Mouse (Mus musculus) hindbrain, postnatal 0 days (tissue): ENCODE results near the gene Ndufa4. TPM values are rescaled to one million over a fixed set of nuclear protein-coding genes. Genes with fewer than 3 reads are reported as not detected.
A peak's percentile ranks its signal among the peaks of the same experiment; 100 is the strongest.

Source experiments
- ATAC-seq: fragments of 200-750 bp; cut with Nextera tagmentation; 2 replicates; pipeline ENCODE4 v1.8.0; 2017; ENCODE audit warnings: mild to moderate bottlenecking, moderate TSS enrichment, moderate library complexity
- DNase-seq: peaks from one replicate; pipeline ENCODE4 v3.0.0-alpha.2; 2015; ENCODE audit warnings: low spot score
- H3K27ac ChIP-seq: fragments of 300-500 bp; sonication (generic); 2 replicates; pipeline ENCODE4 v1.5.1; 2014; ENCODE audit warnings: mild to moderate bottlenecking
- H3K27me3 ChIP-seq: fragments of 300-500 bp; sonication (generic); 2 replicates; pipeline ENCODE4 v1.6.1; 2014; ENCODE audit warnings: low read length, mixed read lengths; ENCODE audit not compliant: insufficient read depth
- H3K36me3 ChIP-seq: fragments of 300-500 bp; sonication (generic); 2 replicates; pipeline ENCODE4 v1.6.1; 2014; ENCODE audit warnings: low read length, mixed read lengths; ENCODE audit not compliant: insufficient read depth
- H3K4me1 ChIP-seq: fragments of 300-500 bp; sonication (generic); 2 replicates; pipeline ENCODE4 v1.6.1; 2014; ENCODE audit warnings: antibody characterized with exemption, low read length, mixed read lengths; ENCODE audit not compliant: insufficient read depth
- H3K4me2 ChIP-seq: fragments of 300-500 bp; sonication (generic); 2 replicates; pipeline ENCODE4 v1.6.1; 2014; ENCODE audit warnings: low read depth, mild to moderate bottlenecking, low read length, moderate library complexity, mixed read lengths
- H3K4me3 ChIP-seq: fragments of 300-500 bp; sonication (generic); 2 replicates; pipeline ENCODE4 v1.5.1; 2014; ENCODE audit warnings: low read length
- H3K9ac ChIP-seq: fragments of 300-500 bp; sonication (generic); replicated peaks from 2 replicates; pipeline ENCODE4 v1.6.1; 2014; ENCODE audit warnings: mild to moderate bottlenecking, low read length, moderate library complexity, mixed read lengths
- H3K9me3 ChIP-seq: fragments of 300-500 bp; sonication (generic); 2 replicates; pipeline ENCODE4 v1.6.1; 2016; ENCODE audit warnings: low read length, mixed read lengths
- CTCF ChIP-seq: IDR thresholded peaks from 2 replicates; pipeline ENCODE4 v1.5.1; 2016; ENCODE audit warnings: antibody characterized with exemption, control low read depth, low read depth
- WGBS: fragments of 180-500 bp; shearing (Covaris S2); extraction: QIAGEN DNeasy Blood & Tissue Kit; methylation state at CpG from one replicate; pipeline ENCODE4 v1.1.7; 2014; 5-methylcytosine and 5-hydroxymethylcytosine counted together
- polyA plus RNA-seq: library from polyadenylated mRNA; unstranded; fragments of >200 nt; fragmentation: Nextera tagmentation; extraction: Ambion mirVana; gene quantifications from 2 replicates; pipeline ENCODE4 v1.2.1, GENCODE M21; 2015
- total RNA-seq: library from RNA; depleted of rRNA; stranded (reverse); fragments of >200 nt; gene quantifications from 2 replicates; pipeline ENCODE4 v1.2.3, GENCODE M21; 2014; rRNA removed

The Ndufa4 gene
- total RNA-seq (640 and 701 TPM in 2 replicates), polyA plus RNA-seq (1,722 and 1,741 TPM in 2 replicates)

DNA sequence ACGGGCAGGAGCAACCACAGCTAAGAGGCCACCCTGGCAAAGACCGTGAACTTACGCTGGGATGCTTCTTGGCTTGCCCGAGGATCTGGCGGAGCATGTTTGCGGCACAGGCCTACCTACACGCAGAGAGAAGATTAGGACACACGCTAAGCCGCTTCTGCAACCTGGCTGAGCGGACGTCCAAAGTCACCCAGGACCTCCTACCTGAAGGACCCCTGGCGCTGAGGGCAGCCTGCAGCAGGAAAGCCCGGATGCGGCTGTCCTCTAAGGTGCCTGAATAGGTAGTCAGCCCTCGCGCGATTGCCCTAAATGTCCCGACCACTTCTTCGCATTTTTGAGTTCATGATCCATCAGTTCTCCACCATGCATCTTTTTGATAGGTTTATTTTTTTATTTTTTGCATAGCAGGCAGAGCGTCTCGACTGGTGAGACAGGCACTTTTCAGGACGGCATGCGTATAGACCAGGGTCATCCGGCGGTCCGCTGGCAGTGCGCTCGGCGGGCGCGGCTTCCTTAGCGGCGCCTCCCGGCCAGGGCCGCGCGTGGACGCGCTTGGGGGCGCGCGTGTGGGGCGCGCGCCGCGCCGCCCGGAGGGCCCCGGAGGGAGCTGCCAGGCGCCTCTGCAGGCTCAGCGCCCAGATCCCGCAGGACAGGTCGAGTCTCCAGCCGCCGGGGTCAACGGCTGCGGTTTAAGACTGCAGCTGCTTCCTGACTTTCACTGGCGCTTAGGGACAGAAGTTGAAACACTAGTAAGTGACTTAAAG, at the start of gene Ndufa4, which contains the start of gene Phf14:
Gene Ndufa4 (minus strand): TSS at position 229 of the 764 bp plus-strand sequence.
Gene Phf14 (plus strand): TSS at position 541 of the 764 bp plus-strand sequence.
- Histone ChIP-seq H3K4me1 (peaks cover 14% of the 10 kb centered on the region), H3K27ac (peak within 1 kb of the TSS; percentile 89), H3K27me3 (no peaks in the 10 kb centered on the region), H3K9ac (peak within 1 kb of the TSS; percentile 91), H3K36me3 (peaks cover 3% of the 10 kb centered on the region; the same call in 1 of the 2 replicates), H3K9me3 (no peaks in the 10 kb centered on the region), H3K4me3 (peak within 1 kb of the TSS; percentile 82), H3K4me2 (peak within 1 kb of the TSS; percentile 70)
- peak; percentile 94 for DNase-seq
- under 1% methylated on average over 55 of the region's 59 CpGs for WGBS
- TF ChIP-seq CTCF, result no peak; the same call in none of the 2 replicates
- peak; percentile 98 for ATAC-seq

DNA sequence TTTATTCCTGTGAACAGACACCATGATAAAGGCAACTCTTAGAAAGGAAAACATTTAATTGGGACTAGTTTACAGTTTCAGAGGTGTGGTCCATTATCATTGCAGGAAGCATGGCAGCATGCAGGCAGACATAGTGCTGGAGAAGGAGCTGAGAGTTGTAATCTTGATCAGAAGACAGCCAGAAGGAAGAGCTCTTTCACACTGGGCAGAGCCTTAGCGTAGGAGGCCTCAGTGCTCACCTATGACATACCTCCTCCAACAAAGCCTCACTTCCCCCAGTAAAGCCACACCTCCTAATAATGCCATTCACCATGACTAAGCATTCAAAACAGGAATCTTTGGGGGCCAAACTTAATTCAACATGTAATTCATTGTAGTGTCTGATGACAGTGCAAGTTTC, 40.8 kb upstream of the Ndufa4 start:
- no peak for TF ChIP-seq CTCF
- H3K9ac ChIP-seq, result no peak overlapping the region
- DNase-seq, result no peak
- no peak overlapping the region for H3K4me3 ChIP-seq
- ATAC-seq, result no peak
- H3K36me3 ChIP-seq, result peaks cover 4% of the 10 kb centered on the region; the same call in 1 of the 2 replicates
- H3K9me3 ChIP-seq, result no peaks in the 10 kb centered on the region
- H3K4me2 ChIP-seq, result no peak overlapping the region
- no peak overlapping the region for H3K27ac ChIP-seq
- no peaks in the 10 kb centered on the region for H3K4me1 ChIP-seq
- 91% methylated on average over 1 of the region's 1 CpGs for WGBS
- no peaks in the 10 kb centered on the region for H3K27me3 ChIP-seq

DNA sequence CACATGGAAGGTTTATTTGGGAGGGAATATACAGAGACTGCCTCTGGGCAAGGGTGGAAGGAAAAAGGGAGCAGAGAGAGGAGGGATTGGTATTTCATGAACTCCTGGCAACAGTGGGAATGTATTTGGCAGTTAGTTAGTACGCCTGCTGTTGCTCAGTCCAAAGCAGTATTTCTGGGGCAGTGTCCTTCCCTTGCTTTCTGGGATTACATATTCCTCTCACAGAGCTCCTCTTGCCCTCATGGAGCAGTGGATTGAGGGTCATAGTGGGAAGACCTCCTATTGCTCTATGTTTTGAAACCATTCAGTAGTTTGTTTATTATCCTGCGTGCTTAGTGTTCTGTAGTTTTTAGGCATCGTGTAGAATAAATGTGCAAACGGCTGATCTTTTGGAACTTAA, 34.8 kb upstream of the Ndufa4 start:
- H3K9ac ChIP-seq, result no peak overlapping the region
- H3K4me1 ChIP-seq, result no peaks in the 10 kb centered on the region
- DNase-seq (no peak), ATAC-seq (no peak)
- H3K27me3 ChIP-seq, result no peaks in the 10 kb centered on the region
- H3K9me3 ChIP-seq, result no peaks in the 10 kb centered on the region
- H3K27ac ChIP-seq, result no peak overlapping the region
- H3K4me3 ChIP-seq, result no peak overlapping the region
- H3K4me2 ChIP-seq, result no peak overlapping the region
- WGBS, result 87% methylated on average over 4 of the region's 4 CpGs
- H3K36me3 ChIP-seq, result peaks cover 6% of the 10 kb centered on the region; the same call in 1 of the 2 replicates
- no peak for TF ChIP-seq CTCF

DNA sequence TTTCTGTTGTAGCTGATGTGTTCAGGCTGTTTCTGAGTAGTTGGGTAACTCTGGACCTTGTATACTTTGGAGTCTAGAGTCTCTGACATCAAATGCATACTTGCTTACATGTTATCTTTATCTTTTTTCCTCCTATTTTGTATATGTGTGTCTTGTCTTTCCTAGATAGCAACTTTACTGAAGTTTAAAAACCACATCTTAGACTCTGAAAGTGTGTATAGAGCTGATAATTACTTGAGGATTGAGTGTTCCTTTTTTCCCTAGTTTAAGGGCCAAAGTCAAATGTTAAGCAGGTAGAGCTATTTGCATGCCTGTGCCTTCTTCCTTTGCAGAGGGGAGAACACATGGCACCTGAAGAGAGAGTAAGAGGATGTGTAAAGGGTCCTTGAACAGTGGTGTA, 33.6 kb upstream of the Ndufa4 start:
- Histone ChIP-seq H3K9me3 (no peaks in the 10 kb centered on the region), H3K27ac (no peak overlapping the region), H3K4me3 (no peak overlapping the region), H3K4me1 (no peaks in the 10 kb centered on the region), H3K36me3 (peaks cover 6% of the 10 kb centered on the region; the same call in 1 of the 2 replicates), H3K27me3 (no peaks in the 10 kb centered on the region), H3K9ac (no peak overlapping the region), H3K4me2 (no peak overlapping the region)
- TF ChIP-seq CTCF, result no peak
- ATAC-seq (no peak), DNase-seq (no peak)

DNA sequence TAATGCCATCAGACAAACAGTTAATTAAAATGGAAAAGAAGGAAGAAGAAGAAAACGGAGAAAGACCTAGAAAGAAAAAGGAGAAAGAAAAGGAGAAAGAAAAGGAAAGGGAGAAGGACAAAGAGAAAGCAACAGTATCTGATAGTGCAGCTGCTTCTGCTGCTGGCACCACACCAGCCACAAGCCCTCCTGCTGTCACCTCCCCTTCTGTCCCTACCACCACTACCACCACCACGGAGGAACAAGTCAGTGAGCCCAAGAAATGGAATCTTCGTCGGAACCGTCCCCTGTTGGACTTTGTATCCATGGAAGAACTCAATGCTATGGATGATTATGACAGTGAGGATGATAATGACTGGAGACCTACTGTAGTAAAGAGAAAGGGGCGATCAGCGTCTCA, 26.1 kb upstream of the Ndufa4 start:
- Histone ChIP-seq H3K4me3 (no peak overlapping the region), H3K36me3 (no peaks in the 10 kb centered on the region), H3K4me1 (peaks cover 4% of the 10 kb centered on the region; the same call in 1 of the 2 replicates), H3K4me2 (no peak overlapping the region), H3K9ac (no peak overlapping the region), H3K9me3 (no peaks in the 10 kb centered on the region), H3K27me3 (no peaks in the 10 kb centered on the region), H3K27ac (no peak overlapping the region)
- 89% methylated on average over 7 of the region's 7 CpGs for WGBS
- no peak for TF ChIP-seq CTCF
- no peak for ATAC-seq
- no peak for DNase-seq

DNA sequence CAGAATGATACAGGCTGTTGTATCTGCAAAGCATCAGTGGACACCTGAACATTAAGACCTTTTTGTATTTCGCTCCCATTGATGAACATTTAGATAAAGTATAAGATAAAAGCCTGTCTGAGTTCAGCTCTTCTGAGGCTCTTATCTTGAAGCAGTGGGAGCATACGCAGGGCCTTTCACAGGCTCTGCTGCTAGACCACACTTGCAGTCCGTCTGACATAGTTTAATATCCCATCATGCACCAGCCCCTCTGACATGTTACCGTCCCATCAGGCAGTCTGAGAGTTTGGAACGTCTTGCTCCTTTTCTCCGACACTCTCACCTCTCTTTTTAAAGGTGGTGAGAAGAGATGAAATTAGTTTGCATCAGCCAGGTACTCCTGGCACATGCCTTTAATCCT, 20.2 kb upstream of the Ndufa4 start:
- H3K9ac ChIP-seq, result no peak overlapping the region
- TF ChIP-seq CTCF, result no peak
- H3K27ac ChIP-seq, result no peak overlapping the region
- DNase-seq (no peak), ATAC-seq (no peak)
- H3K4me1 ChIP-seq, result peaks cover 14% of the 10 kb centered on the region; the same call in 1 of the 2 replicates
- H3K9me3 ChIP-seq, result no peaks in the 10 kb centered on the region
- 78% methylated on average over 6 of the region's 6 CpGs for WGBS
- H3K36me3 ChIP-seq, result 0 out of 2 replicates have a peak, but pooled peaks cover 5% of the 10 kb centered on the region
- H3K27me3 ChIP-seq, result no peaks in the 10 kb centered on the region
- no peak overlapping the region for H3K4me3 ChIP-seq
- H3K4me2 ChIP-seq, result peak overlapping the region; percentile 67; the same call in 1 of the 2 replicates
